Mouse (Mus musculus) liver, embryonic 16.5 days (tissue): ENCODE measurements around the gene 4931406P16Rik. TPM values are rescaled to one million over a fixed set of nuclear protein-coding genes. Genes with fewer than 3 reads are reported as not detected.

Source experiments
- ATAC-seq: fragments of 200-750 bp; cut with Nextera tagmentation; 2 replicates; pipeline ENCODE4 v1.8.0; 2017; ENCODE audit warnings: low read depth, mild to moderate bottlenecking, moderate number of reproducible peaks, moderate library complexity
- H3K27ac ChIP-seq: fragments of 300-500 bp; sonication (generic); 2 replicates; pipeline ENCODE4 v1.5.1; 2014; ENCODE audit warnings: mild to moderate bottlenecking, low read length
- H3K27me3 ChIP-seq: fragments of 300-500 bp; sonication (generic); 2 replicates; pipeline ENCODE4 v1.6.1; 2014; ENCODE audit warnings: low read depth, low read length, mixed read lengths; ENCODE audit not compliant: control insufficient read depth, insufficient read depth
- H3K36me3 ChIP-seq: fragments of 300-500 bp; sonication (generic); 2 replicates; pipeline ENCODE4 v1.6.1; 2014; ENCODE audit warnings: mild to moderate bottlenecking; ENCODE audit not compliant: control insufficient read depth, insufficient read depth
- H3K4me1 ChIP-seq: fragments of 300-500 bp; sonication (generic); 2 replicates; pipeline ENCODE4 v1.6.1; 2014; ENCODE audit warnings: low read depth, low read length, mixed read lengths; ENCODE audit not compliant: control insufficient read depth
- H3K4me2 ChIP-seq: fragments of 300-500 bp; sonication (generic); 2 replicates; pipeline ENCODE4 v1.6.1; 2014; ENCODE audit warnings: low read depth, low read length, mixed read lengths
- H3K4me3 ChIP-seq: fragments of 300-500 bp; sonication (generic); 2 replicates; pipeline ENCODE4 v1.5.1; 2014; ENCODE audit warnings: low read depth, mild to moderate bottlenecking, low read length
- H3K9ac ChIP-seq: fragments of 300-500 bp; sonication (generic); 2 replicates; pipeline ENCODE4 v1.6.1; 2014; ENCODE audit warnings: low read depth, low read length
- H3K9me3 ChIP-seq: fragments of 300-500 bp; sonication (generic); replicated peaks from 2 replicates; pipeline ENCODE4 v1.6.1; 2016; ENCODE audit warnings: low read length; ENCODE audit not compliant: control insufficient read depth
- WGBS: fragments of 180-500 bp; shearing (Covaris S2); extraction: QIAGEN DNeasy Blood & Tissue Kit; methylation state at CpG from one replicate; pipeline ENCODE4 v1.1.7; 2014; ENCODE audit not compliant: insufficient replicate concordance; 5-methylcytosine and 5-hydroxymethylcytosine counted together
- polyA plus RNA-seq: library from polyadenylated mRNA; unstranded; fragments of >200 nt; fragmentation: Nextera tagmentation; extraction: Ambion mirVana; gene quantifications from 2 replicates; pipeline ENCODE4 v1.2.1, GENCODE M21; 2015

Gene 4931406P16Rik
- polyA plus RNA-seq, 1 experiment from 2014 or later = 17.0 TPM

DNA sequence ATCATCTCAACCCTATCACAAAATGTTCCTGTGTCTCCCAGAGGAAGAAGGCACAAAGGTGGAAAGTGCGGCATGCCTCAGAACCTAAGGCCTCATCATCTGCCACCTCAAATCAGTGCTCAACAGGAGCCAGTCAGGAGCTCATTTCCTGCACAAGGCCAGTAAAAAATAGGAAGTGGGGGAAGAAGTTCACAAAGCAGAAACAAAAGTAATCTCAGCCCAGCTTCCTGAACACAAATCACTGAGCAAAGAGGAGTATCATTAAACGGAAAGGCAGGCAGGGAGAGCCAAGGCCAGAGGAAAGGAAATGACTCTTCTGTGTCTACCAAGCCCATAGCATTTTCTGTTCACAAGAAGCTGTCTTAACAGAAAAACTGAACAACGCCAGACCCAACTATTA lies 11.4 kb downstream of the 4931406P16Rik start:
- no peak overlapping the region for H3K4me3 ChIP-seq
- H3K27ac ChIP-seq = no peak overlapping the region
- H3K27me3 ChIP-seq = no peaks in the 10 kb centered on the region
- 49% methylated on average over 3 of the region's 3 CpGs for WGBS
- no peak overlapping the region for H3K4me2 ChIP-seq
- no peak overlapping the region for H3K9ac ChIP-seq
- ATAC-seq = no peak
- H3K4me1 ChIP-seq = peaks cover 5% of the 10 kb centered on the region; the same call in 1 of the 2 replicates
- no peaks in the 10 kb centered on the region for H3K9me3 ChIP-seq
- no peaks in the 10 kb centered on the region for H3K36me3 ChIP-seq

DNA sequence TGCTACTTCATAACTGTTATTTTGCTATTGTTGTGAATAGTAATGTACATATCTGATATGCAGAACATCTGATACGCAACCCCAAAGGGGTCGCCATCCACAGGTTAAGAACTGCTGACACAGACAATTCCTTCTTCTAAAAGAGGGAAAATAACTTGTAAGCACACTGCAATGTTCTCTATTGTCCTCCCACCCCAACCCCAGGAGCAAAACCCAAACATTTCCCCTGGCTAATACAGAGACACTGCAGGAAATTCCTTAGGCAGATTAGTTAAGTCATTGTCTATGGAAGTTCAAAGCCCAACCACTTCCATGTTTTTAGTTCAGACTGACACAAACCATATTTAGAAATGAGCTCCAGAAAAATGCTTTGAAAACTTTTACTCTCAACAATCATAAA lies 14.5 kb downstream of the 4931406P16Rik start:
- Histone ChIP-seq H3K4me3 (no peak overlapping the region), H3K4me2 (no peak overlapping the region), H3K9me3 (no peaks in the 10 kb centered on the region), H3K36me3 (no peaks in the 10 kb centered on the region), H3K27ac (no peak overlapping the region), H3K27me3 (no peaks in the 10 kb centered on the region), H3K4me1 (peaks cover 5% of the 10 kb centered on the region; the same call in 1 of the 2 replicates), H3K9ac (no peak overlapping the region)
- WGBS = 93% methylated on average over 2 of the region's 2 CpGs
- ATAC-seq = no peak

DNA sequence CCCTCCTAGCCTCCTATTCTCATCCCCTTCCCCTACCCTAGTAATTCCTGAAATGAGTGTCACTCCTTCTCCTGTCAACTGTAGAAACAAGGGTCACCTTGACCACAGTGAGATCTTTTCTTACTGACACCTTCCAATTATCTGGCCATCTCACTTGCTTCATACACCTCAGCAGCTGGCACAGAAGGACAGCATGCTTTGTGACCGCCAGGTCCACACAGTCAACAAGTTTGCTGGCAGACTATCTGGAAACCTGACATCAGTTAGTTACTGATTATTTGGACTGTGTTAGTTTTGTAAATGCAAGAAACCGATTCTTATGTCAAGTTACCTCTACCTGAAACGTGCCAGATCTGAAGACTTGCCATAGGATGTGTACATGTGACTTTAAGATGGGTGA lies 17.2 kb downstream of the 4931406P16Rik start:
- peak; percentile 24; the same call in 1 of the 2 replicates for ATAC-seq
- H3K9me3 ChIP-seq = no peaks in the 10 kb centered on the region
- peaks cover 2% of the 10 kb centered on the region; the same call in 1 of the 2 replicates for H3K4me1 ChIP-seq
- no peak overlapping the region for H3K9ac ChIP-seq
- no peaks in the 10 kb centered on the region for H3K36me3 ChIP-seq
- no peaks in the 10 kb centered on the region for H3K27me3 ChIP-seq
- H3K27ac ChIP-seq = no peak overlapping the region
- H3K4me2 ChIP-seq = no peak overlapping the region
- WGBS = 70% methylated on average over 3 of the region's 3 CpGs
- H3K4me3 ChIP-seq = no peak overlapping the region

DNA sequence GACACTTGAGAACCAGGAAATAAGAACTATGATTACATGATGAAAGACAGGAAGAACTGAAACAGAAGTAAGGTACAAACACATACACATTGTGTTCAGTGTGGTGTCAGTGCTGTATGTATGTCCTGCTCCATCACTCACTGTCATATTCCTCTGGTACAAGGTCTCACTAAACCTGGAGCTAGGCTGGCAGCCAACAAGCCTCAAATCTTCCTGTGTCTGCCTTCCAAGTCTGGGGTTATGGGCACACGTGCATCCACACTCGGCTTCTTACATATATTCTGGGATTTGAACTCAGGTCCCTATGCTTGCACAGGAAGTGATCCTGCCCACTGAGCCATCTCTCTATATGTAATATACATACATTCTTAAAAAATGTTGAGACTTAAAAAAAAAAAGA lies 20.7 kb downstream of the 4931406P16Rik start:
- no peaks in the 10 kb centered on the region for H3K27me3 ChIP-seq
- no peak for ATAC-seq
- H3K4me2 ChIP-seq = no peak overlapping the region
- H3K4me3 ChIP-seq = no peak overlapping the region
- no peak overlapping the region for H3K9ac ChIP-seq
- H3K4me1 ChIP-seq = peaks cover 2% of the 10 kb centered on the region
- no peak overlapping the region for H3K27ac ChIP-seq
- WGBS = 77% methylated on average over 2 of the region's 2 CpGs
- no peaks in the 10 kb centered on the region for H3K36me3 ChIP-seq
- H3K9me3 ChIP-seq = no peaks in the 10 kb centered on the region

DNA sequence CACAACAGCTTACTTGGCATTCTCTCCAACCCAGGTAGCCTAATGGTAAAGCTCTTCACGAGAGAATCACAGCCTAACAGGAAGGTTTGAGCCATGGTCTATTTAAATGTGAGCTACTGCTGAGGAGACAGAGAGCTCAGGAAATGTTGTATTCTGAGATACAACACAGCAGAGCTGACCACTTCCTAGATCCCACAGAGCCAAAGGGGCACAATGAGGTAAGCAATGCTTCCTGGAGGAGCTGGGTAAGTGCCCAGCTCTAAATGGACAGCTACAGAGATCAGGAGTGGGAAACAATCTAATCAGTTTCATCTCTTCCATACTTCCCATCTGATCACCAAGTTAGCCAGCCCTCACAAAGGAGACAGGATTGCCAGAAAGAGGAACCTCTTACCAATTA lies 22.1 kb downstream of the 4931406P16Rik start:
- no peaks in the 10 kb centered on the region for H3K9me3 ChIP-seq
- no peak for ATAC-seq
- H3K9ac ChIP-seq = no peak overlapping the region
- no peak overlapping the region for H3K4me2 ChIP-seq
- peaks cover 2% of the 10 kb centered on the region for H3K4me1 ChIP-seq
- no peak overlapping the region for H3K27ac ChIP-seq
- H3K4me3 ChIP-seq = no peak overlapping the region
- H3K27me3 ChIP-seq = no peaks in the 10 kb centered on the region
- H3K36me3 ChIP-seq = no peaks in the 10 kb centered on the region
- WGBS = 3% methylated on average over 1 of the region's 1 CpGs

DNA sequence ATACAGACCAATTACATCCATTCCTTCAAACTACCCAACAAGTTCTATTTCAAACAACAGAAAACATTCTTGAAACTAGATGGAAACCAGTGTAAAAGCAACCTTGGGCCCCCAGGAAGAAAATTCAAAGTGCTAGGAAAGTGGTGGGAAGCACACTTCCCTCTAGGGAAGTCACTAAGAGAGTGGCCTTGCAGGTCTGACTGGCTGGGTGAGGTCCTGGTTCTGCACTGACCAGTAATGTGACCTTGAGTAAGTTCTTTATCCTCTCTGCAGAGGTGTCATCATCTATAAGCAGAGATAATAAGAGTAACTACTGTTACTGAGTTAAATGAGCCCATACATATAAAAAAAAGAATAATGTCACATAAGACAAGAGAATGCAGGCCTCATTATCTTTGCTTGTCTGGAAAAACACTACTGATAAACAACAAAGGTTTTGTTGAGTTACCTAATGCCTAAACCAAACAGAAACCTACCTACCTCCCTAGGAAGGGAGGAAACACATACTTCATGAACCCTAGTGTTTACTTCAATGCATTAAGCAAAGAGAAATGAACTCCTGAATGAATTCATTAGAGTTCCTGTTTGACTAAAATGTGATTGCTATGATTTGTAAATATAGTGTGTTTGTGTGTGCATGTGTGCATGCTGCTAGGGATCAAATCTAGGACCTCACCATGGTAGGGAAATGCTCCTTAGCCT lies 22.8 kb downstream of the 4931406P16Rik start:
- ATAC-seq = no peak
- Histone ChIP-seq H3K4me3 (no peak overlapping the region), H3K27me3 (no peaks in the 10 kb centered on the region), H3K4me1 (peaks cover 2% of the 10 kb centered on the region), H3K4me2 (no peak overlapping the region), H3K36me3 (peaks cover 2% of the 10 kb centered on the region; the same call in 1 of the 2 replicates), H3K27ac (no peak overlapping the region), H3K9ac (no peak overlapping the region), H3K9me3 (no peaks in the 10 kb centered on the region)

DNA sequence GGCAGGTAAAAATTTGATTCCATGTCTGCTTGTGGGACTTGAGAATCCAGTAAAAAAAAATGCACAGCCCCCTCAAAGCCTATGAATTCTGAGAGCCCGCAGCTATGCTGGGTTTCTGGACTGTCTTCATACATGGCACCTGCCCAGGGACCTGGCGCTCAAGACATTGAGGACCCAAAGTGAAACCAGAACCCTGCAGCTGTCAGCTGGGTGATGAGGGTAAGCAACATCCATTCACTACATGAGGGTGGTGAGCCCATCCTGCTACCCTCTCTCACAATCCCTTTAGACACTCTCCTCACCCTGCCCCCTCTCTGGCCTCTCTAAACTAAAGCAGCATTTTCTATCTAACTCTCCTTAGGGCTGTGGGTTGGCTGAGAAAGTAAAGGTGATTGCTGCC lies 35.7 kb downstream of the 4931406P16Rik start:
- Histone ChIP-seq H3K27ac (no peak overlapping the region), H3K9ac (no peak overlapping the region), H3K4me3 (no peak overlapping the region), H3K4me1 (no peaks in the 10 kb centered on the region), H3K27me3 (no peaks in the 10 kb centered on the region), H3K4me2 (no peak overlapping the region), H3K36me3 (no peaks in the 10 kb centered on the region), H3K9me3 (no peaks in the 10 kb centered on the region)
- ATAC-seq = no peak
- 85% methylated on average over 2 of the region's 2 CpGs for WGBS

DNA sequence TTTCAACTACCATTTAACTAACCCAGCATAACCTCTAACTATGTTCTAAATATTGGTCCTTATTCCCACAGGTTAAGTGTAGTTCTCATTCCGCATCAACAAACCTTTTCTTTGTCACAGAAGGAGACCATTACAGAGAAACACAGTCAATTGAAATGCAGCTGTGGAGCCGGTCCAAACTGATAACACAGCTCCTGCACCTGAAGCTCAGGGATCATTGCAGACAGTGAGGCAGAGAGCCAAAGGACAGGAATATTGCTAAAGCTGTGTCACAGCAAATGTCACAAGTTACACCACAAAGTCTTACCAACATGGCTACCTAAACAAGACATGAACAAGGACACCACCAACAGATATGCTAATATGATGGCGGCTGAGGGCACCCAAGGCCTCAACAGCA lies 37.3 kb downstream of the 4931406P16Rik start:
- Histone ChIP-seq H3K4me2 (no peak overlapping the region), H3K27ac (no peak overlapping the region), H3K36me3 (no peaks in the 10 kb centered on the region), H3K9ac (no peak overlapping the region), H3K4me3 (no peak overlapping the region), H3K4me1 (no peaks in the 10 kb centered on the region), H3K27me3 (no peaks in the 10 kb centered on the region), H3K9me3 (no peaks in the 10 kb centered on the region)
- no peak for ATAC-seq
- WGBS = 83% methylated on average over 3 of the region's 3 CpGs

DNA sequence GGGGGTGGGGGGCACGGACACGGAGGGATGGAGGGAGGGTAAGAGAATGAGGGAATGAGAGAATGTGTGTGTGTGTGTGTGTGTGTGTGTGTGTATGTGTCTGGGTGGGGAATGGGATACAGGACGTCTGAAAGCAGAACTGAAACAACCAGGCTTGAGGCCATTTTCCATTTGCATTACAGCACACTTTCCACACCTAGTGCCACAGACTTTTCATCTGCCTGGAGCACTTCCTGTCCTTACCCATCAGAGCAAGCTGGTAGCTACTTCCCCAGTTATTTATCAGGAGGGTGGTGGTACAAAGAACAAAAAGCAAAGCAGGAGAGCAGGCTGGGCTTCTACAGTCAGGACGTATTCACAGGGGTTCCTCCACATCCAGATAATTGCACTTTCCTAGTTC lies 40.9 kb downstream of the 4931406P16Rik start:
- Histone ChIP-seq H3K4me1 (no peaks in the 10 kb centered on the region; the same call in 1 of the 2 replicates), H3K9me3 (no peaks in the 10 kb centered on the region), H3K27me3 (no peaks in the 10 kb centered on the region), H3K4me2 (no peak overlapping the region), H3K4me3 (no peak overlapping the region), H3K36me3 (no peaks in the 10 kb centered on the region), H3K27ac (no peak overlapping the region), H3K9ac (no peak overlapping the region)
- ATAC-seq = no peak
- 60% methylated on average over 4 of the region's 4 CpGs for WGBS
